Mouse (Mus musculus) layer of hippocampus, adult 8-10 months (tissue): Measurements from ENCODE around the gene Olfr1315-ps1. TPM values are rescaled to one million over a fixed set of nuclear protein-coding genes. Genes with fewer than 3 reads are reported as not detected.

Experiments used
- DNase-seq, 2 experiments: peaks; one replicate each; pipeline ENCODE4 v3.0.0; 2022; ENCODE audit warnings: low spot score in 2 of 2
- total RNA-seq, 4 experiments: library from RNA; stranded (reverse); gene quantifications; 2 replicates each; pipeline ENCODE4 v1.2.4; 2022

Gene Olfr1315-ps1
- not detected for total RNA-seq

DNA sequence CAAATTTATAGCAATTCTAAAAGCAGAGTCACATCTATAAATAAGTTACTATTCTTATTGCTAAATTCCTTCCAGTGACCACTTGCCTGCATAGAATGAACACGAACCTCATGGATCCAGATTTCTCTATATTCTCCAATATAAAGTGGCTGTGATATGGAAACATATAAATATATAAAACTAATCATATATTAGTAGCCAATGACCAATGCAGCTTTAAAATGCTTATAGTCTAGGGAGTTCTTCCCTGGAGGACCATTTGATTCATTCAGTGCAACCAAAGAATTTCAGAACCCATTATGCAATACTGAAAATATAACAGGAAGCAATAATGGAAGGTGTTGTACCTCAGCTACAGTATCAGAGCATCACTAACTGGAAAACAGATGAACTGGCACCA is at the start of gene Olfr1315-ps1:
TSS of gene Olfr1315-ps1 (minus strand) at position 101 of the 400 bp plus-strand sequence.
- DNase-seq, result no peak

DNA sequence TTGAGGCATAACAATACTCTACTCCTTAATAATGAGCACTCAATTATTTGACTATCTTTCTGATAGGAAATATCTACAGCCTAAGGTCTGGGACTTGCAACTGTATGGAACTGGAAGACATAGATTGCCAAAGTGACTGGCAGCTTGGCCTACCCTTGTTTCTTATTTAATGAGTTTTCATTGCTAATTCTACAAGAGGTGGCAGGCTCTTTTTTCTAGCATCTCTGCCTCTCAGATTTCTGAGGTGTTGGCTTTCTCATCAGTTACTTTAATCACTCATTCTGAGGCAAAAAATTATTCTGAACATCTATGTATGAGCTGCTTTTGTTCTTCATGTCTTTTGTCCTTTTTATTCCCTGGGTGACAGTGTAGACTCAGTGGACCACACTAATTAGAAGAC is 38.7 kb upstream of the Olfr1315-ps1 start, which contains the start of gene Olfr1318:
TSS of gene Olfr1318 (plus strand) at position 301 of the 400 bp plus-strand sequence.
- no peak for DNase-seq

GRCm38 (mm10) chr2:112140029-112140428 is 24.8 kb upstream of the Olfr1315-ps1 start, which contains the start of gene Olfr1317:
TSS of gene Olfr1317 (plus strand) at chr2:112140329.
- no peak for DNase-seq

DNA sequence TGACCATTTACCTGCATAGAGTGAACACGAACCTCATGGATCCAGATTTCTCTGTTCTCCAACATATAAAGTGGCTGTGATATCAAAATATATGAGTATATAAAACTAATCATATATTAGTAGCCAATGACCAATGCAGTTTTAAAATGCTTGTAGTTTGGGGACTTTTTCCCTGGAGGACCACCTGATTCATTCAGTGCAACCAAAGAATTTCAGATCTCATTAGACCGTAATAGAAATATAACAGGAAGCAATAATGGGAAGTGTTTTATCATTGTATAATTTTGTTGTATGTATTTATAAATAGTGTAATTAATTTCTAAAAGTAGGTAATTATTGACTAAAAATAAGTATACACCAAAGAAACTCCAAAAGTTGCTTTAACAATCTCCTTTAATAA is 19.6 kb upstream of the Olfr1315-ps1 start, which contains the start of gene Olfr1316:
TSS of gene Olfr1316 (minus strand) at position 101 of the 400 bp plus-strand sequence.
- no peak for DNase-seq

DNA sequence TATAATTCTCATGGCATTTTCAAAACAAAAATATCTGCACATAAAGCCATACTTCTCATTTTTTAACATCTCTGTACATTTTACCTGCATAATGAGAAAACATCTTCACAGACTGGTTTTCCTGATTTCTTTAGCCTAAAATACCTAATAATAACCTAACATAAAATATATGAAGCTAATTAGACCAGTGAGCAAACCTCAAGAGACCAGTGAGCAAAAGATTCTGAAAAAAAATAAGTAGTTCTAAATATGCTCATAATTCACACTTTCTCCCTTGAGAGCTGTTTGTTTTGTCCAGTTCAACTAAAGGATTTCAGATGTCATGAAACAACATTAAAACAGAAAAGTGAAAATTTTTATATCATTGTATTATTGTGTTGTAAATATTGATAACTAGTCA is 18.6 kb downstream of the Olfr1315-ps1 start, which contains the start of gene Olfr1314:
TSS of gene Olfr1314 (minus strand) at position 101 of the 400 bp plus-strand sequence.
- no peak for DNase-seq

DNA sequence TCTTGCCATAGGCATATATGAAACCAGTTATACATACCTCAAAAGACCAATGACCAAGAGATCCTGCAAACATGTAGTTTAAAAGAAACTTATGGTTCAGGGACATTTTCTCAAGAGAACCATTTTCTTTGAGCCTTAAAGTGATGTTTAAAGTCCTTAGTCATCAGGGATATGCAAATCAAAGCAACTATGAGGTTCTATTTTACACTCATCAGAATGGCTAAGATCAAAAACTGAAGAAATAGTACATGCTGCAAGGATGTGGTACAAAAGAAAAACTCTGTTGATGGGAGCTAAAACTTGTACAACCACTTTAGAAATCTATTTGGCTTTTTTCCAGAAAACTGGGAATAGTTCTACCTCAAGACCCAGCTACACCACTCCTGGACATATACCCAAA is 37.5 kb downstream of the Olfr1315-ps1 start, which contains the start of gene Olfr1313:
TSS of gene Olfr1313 (minus strand) at position 101 of the 400 bp plus-strand sequence.
- no peak for DNase-seq

Other genes starting within 250 kb of the Olfr1315-ps1 start
- gene Olfr1305, start 238.3 kb downstream of the Olfr1315-ps1 start, total RNA-seq, result not detected
- not detected for gene Olfr1306, start 199.2 kb downstream of the Olfr1315-ps1 start, total RNA-seq
- gene Olfr1307, start 166.0 kb downstream of the Olfr1315-ps1 start, total RNA-seq, result under 1 TPM; 0.02 to 0.05 (median 0.04) TPM
- not detected for gene Olfr1308, start 150.5 kb downstream of the Olfr1315-ps1 start, total RNA-seq
- gene Olfr1309, start 125.2 kb downstream of the Olfr1315-ps1 start, total RNA-seq, result not detected
- not detected for gene Olfr1310, start 102.7 kb downstream of the Olfr1315-ps1 start, total RNA-seq
- not detected for gene Olfr1311, start 91.0 kb downstream of the Olfr1315-ps1 start, total RNA-seq
- not detected for gene Olfr1312, start 65.2 kb downstream of the Olfr1315-ps1 start, total RNA-seq
- gene Olfr1313, start 37.6 kb downstream of the Olfr1315-ps1 start, total RNA-seq, result not detected
- not detected for gene Olfr1314, start 18.7 kb downstream of the Olfr1315-ps1 start, total RNA-seq
- gene Olfr1316, start 19.5 kb upstream of the Olfr1315-ps1 start, total RNA-seq, result not detected
- gene Olfr1317, start 24.9 kb upstream of the Olfr1315-ps1 start, total RNA-seq, result not detected
- gene Olfr1318, start 38.8 kb upstream of the Olfr1315-ps1 start, total RNA-seq, result not detected
- 10 to 100 TPM; 82.2 to 88.5 (median 84.5) TPM for gene Lpcat4, start 124.0 kb upstream of the Olfr1315-ps1 start, total RNA-seq
- not detected for gene Nutm1, start 143.9 kb upstream of the Olfr1315-ps1 start, total RNA-seq
- 10 to 100 TPM; 44.3 to 56.8 (median 50.6) TPM for gene Nop10, start 146.5 kb upstream of the Olfr1315-ps1 start, total RNA-seq
- gene Slc12a6, start 150.4 kb upstream of the Olfr1315-ps1 start, total RNA-seq, result 100 to 1,000 TPM in 3 of 4 experiments, 10 to 100 TPM in 1; 92.5 to 117 (median 109) TPM
- gene Gm21985, start 150.9 kb upstream of the Olfr1315-ps1 start, total RNA-seq, result 1 to 10 TPM in 3 of 4 experiments, under 1 TPM in 1; 0.96 to 3.1 (median 2.8) TPM